ENCODE assay signal across 8 mouse cellular contexts in genomic region chr2:155624730-155625129, GRCm38 (mm10). TPM values are rescaled to one million over a fixed set of nuclear protein-coding genes. Genes with fewer than 3 reads are reported as not detected.
DNase-seq lines count a peak whose midpoint lies in the region; ATAC-seq and TF ChIP-seq lines count a peak whose summit lies in the region.

No protein-coding gene starts in this region.

- H3K27me3 ChIP-seq in kidney, embryonic 16.5 days (ENCODE audit: insufficient read depth, low read length) = peaks cover 18% of the 10 kb centered on the region

- H3K27ac ChIP-seq in kidney, embryonic 16.5 days (ENCODE audit: low read length) = no peak overlapping the region
- H3K27ac ChIP-seq in ES-E14 (ENCODE audit: insufficient read depth, low read depth, low read length, poor library complexity, severe bottlenecking) = no peak overlapping the region

- no peaks in the 10 kb centered on the region for H3K9me3 ChIP-seq in kidney, embryonic 16.5 days (ENCODE audit: low read length)
- H3K9me3 ChIP-seq in ES-E14 (ENCODE audit: control insufficient read depth, insufficient read depth, low read depth, low read length) = no peaks in the 10 kb centered on the region

- intact Hi-C loops in gastrocnemius, postnatal 14 days (cut with DNase I; ENCODE audit: low total_unique reads) = no loop called here

- in situ Hi-C loops in ES-E14 (cut with MboI; ENCODE audit: low sequenced_read_pairs in 2 of 2, unreplicated experiment in 2 of 2) = no loop called here

- no peaks in the 10 kb centered on the region for H3K36me3 ChIP-seq in kidney, embryonic 16.5 days (ENCODE audit: insufficient read depth, low read length)
- H3K36me3 ChIP-seq in ES-E14 (ENCODE audit: control insufficient read depth, insufficient read depth, low read length, poor library complexity, severe bottlenecking) = no peaks in the 10 kb centered on the region

- ATAC-seq in kidney, embryonic 16.5 days (ENCODE audit: low FRiP score, low TSS enrichment) = no peak
- ATAC-seq in erythroblast, adult 5-6 weeks (replicated peaks; ENCODE audit: low FRiP score, poor library complexity, severe bottlenecking) = peak; percentile 60

- no peak overlapping the region for H3K4me2 ChIP-seq in kidney, embryonic 16.5 days (replicated peaks; ENCODE audit: low read depth, low read length)

- peaks cover 8% of the 10 kb centered on the region for H3K4me1 ChIP-seq in kidney, embryonic 16.5 days (ENCODE audit: insufficient read depth, low read length)
- peaks cover 0 to 24% of the 10 kb centered on the region in 2 experiments; a peak in 1 of 4 replicates for H3K4me1 ChIP-seq in ES-E14 (ENCODE audit: control insufficient read depth in 2 of 2, insufficient read depth in 2 of 2, low read length in 2 of 2, poor library complexity in 1 of 2)

- WGBS in kidney, embryonic 16.5 days = 41% methylated on average over 10 of the region's 10 CpGs

- DNase-seq in kidney, adult 18-20 months = peak; percentile 28
- peak; percentile 98 for DNase-seq in 416B (ENCODE audit: low read depth)
- DNase-seq in ES-E14 (ENCODE audit: low read depth, low spot score) = peak; percentile 86
- peak; percentile 44 for DNase-seq in retina, adult 2 months (ENCODE audit: low read depth, low spot score)
- DNase-seq in gastrocnemius, postnatal 14 days = no peak
- DNase-seq in adrenal gland, postnatal 25 days = no peak

- no peak overlapping the region for H3K4me3 ChIP-seq in kidney, embryonic 16.5 days (ENCODE audit: low read length)
- no peak overlapping the region; a peak in 1 of 4 replicates for H3K4me3 ChIP-seq in ES-E14 (ENCODE audit: insufficient read depth in 1 of 2, low read depth in 1 of 2, low read length in 2 of 2, poor library complexity in 1 of 2, severe bottlenecking in 1 of 2)

- H3K9ac ChIP-seq in kidney, embryonic 16.5 days (replicated peaks; ENCODE audit: low read length) = no peak overlapping the region
- no peak overlapping the region for H3K9ac ChIP-seq in ES-E14 (ENCODE audit: insufficient read depth, low read depth, low read length, poor library complexity, severe bottlenecking)

TF ChIP-seq in ES-E14, 5 proteins besides CTCF, POLR2A, EP300 and RAD21:
- no peak for TF ChIP-seq MAFK (IDR thresholded peaks at IDR 0.05; ENCODE audit: insufficient read depth, low read depth, low read length)
- no peak for TF ChIP-seq ZNF384 (IDR thresholded peaks at IDR 0.05; ENCODE audit: low read depth, low read length)

RNA-seq across cellular contexts. Expression of gene Myh7b, which starts 13.7 kb away (rescaled TPM):
- polyA plus RNA-seq in kidney, embryonic 16.5 days (2015; fragmentation: Nextera tagmentation; extraction: Ambion mirVana) = 0.56 and 1.7 TPM in 2 replicates
- total RNA-seq in ES-E14 (2012; rRNA removed) = 5.4 and 8.0 TPM in 2 replicates
- not detected in 2 replicates for total RNA-seq in erythroblast, adult 5-6 weeks (2015; ENCODE audit: low replicate concordance)
- 0.14 TPM in 1 of 2 replicates, not detected in the other for total RNA-seq in erythroblast, adult 5-6 weeks (2017; ENCODE audit: low replicate concordance)
- total RNA-seq in gastrocnemius, postnatal 14 days (2021) = 1 to 10 TPM; 1.4 to 2.0 TPM
- total RNA-seq in adrenal gland, postnatal 25 days (2021) = 0.24 TPM in 1 of 2 replicates, not detected in the other

RNA-seq across cellular contexts. Expression of gene Gss, which starts 32.1 kb away (rescaled TPM):
- 65.2 and 71.3 TPM in 2 replicates for polyA plus RNA-seq in kidney, embryonic 16.5 days (2015; fragmentation: Nextera tagmentation; extraction: Ambion mirVana)
- 17.8 and 27.8 TPM in 2 replicates for total RNA-seq in ES-E14 (2012; rRNA removed)
- total RNA-seq in erythroblast, adult 5-6 weeks (2015; ENCODE audit: low replicate concordance) = 6.5 and 7.1 TPM in 2 replicates
- 3.6 and 8.5 TPM in 2 replicates for total RNA-seq in erythroblast, adult 5-6 weeks (2017; ENCODE audit: low replicate concordance)
- 1 to 10 TPM; 7.4 to 8.3 TPM for total RNA-seq in gastrocnemius, postnatal 14 days (2021)
- total RNA-seq in adrenal gland, postnatal 25 days (2021) = 67.6 and 82.2 TPM in 2 replicates

Comparison
In these comparisons a context has a peak if more than half of its experiments do, and no peak if none do; other contexts are left out.
1. DNase-seq: peak in kidney, adult 18-20 months (single experiment), 416B (single experiment), ES-E14 (single experiment) and retina, adult 2 months (single experiment); none in gastrocnemius, postnatal 14 days (single experiment) and adrenal gland, postnatal 25 days (single experiment).